Mouse (Mus musculus) liver, adult 10 weeks (tissue): ENCODE data around the gene Ciapin1. TPM values are rescaled to one million over a fixed set of nuclear protein-coding genes. Genes with fewer than 3 reads are reported as not detected.

ENCODE experiments used
- polyA plus RNA-seq: library from polyadenylated mRNA; stranded (reverse); fragments of 350-450 nt; fragmentation: Illumina TruSeq; extraction: RNeasy Lipid Tissue Mini Kit (QIAGEN cat#74804); gene quantifications from one replicate; pipeline ENCODE4 v1.2.3, GENCODE M21; 2014; ENCODE audit warnings: low read depth, low replicate concordance

Ciapin1 gene
- polyA plus RNA-seq = 7.0 TPM

GRCm38 (mm10) chr8:94837662-94838574, at the start of gene Ciapin1, which contains the start of gene Coq9:
Gene Ciapin1 (minus strand): TSS chr8:94838358.
Gene Coq9 (plus strand): TSS chr8:94838321.

GRCm38 (mm10) chr8:94876197-94876730, 38.1 kb upstream of the Ciapin1 start, which contains the start of gene Dok4:
Gene Dok4 (minus strand): TSS chr8:94876330.

GRCm38 (mm10) chr8:94857346-94858173, 19.4 kb upstream of the Ciapin1 start, which contains the start of gene Polr2c:
Gene Polr2c (plus strand): TSS chr8:94857450.

GRCm38 (mm10) chr8:94810153-94810552, 28.0 kb downstream of the Ciapin1 start, which contains the start of gene Ccl17:
Gene Ccl17 (plus strand): TSS chr8:94810453.

GRCm38 (mm10) chr8:94771941-94772670, 66.1 kb downstream of the Ciapin1 start, which contains the start of gene Cx3cl1:
Gene Cx3cl1 (plus strand): TSS chr8:94772009.

Other genes starting within 250 kb of the Ciapin1 start
- 24.9 TPM for gene Rspry1, start 236.4 kb downstream of the Ciapin1 start, polyA plus RNA-seq
- 27.8 TPM for gene Fam192a, start 236.4 kb downstream of the Ciapin1 start, polyA plus RNA-seq
- 20.6 TPM for gene Arl2bp, start 171.8 kb downstream of the Ciapin1 start, polyA plus RNA-seq
- 3.2 TPM for gene Pllp, start 142.1 kb downstream of the Ciapin1 start, polyA plus RNA-seq
- gene Ccl22, start 92.8 kb downstream of the Ciapin1 start, polyA plus RNA-seq = not detected
- gene Cx3cl1, start 66.3 kb downstream of the Ciapin1 start, polyA plus RNA-seq = not detected
- gene Ccl17, start 27.9 kb downstream of the Ciapin1 start, polyA plus RNA-seq = not detected
- gene Coq9, start within 50 bp of the Ciapin1 start, polyA plus RNA-seq = 20.4 TPM
- gene Polr2c, start 19.1 kb upstream of the Ciapin1 start, polyA plus RNA-seq = 3.8 TPM
- gene Dok4, start 38.0 kb upstream of the Ciapin1 start, polyA plus RNA-seq = not detected
- not detected for gene Ccdc102a, start 79.7 kb upstream of the Ciapin1 start, polyA plus RNA-seq
- not detected for gene Adgrg5, start 85.3 kb upstream of the Ciapin1 start, polyA plus RNA-seq
- 0.53 TPM for gene Adgrg1, start 136.4 kb upstream of the Ciapin1 start, polyA plus RNA-seq
- 2.4 TPM for gene Adgrg3, start 179.3 kb upstream of the Ciapin1 start, polyA plus RNA-seq
- gene Drc7, start 216.7 kb upstream of the Ciapin1 start, polyA plus RNA-seq = not detected
- gene Katnb1, start 242.8 kb upstream of the Ciapin1 start, polyA plus RNA-seq = not detected